Mouse (Mus musculus) megakaryocyte, adult 5-6 weeks (primary cell): Measurements from ENCODE around the gene Lrrc23. TPM values are rescaled to one million over a fixed set of nuclear protein-coding genes. Genes with fewer than 3 reads are reported as not detected.
"Not testable (repeated sequence)": the region's sequence is repeated elsewhere in the genome, so short reads cannot be mapped to it uniquely, and the experiment has no call there.

Source experiments
- ATAC-seq: 2 replicates; pipeline ENCODE4 v1.8.0; 2016; ENCODE audit warnings: mild to moderate bottlenecking, inconsistent platforms; ENCODE audit not compliant: poor library complexity, severe bottlenecking
- total RNA-seq, 2 experiments: library from RNA; stranded (forward) in 1 of 2; stranded (reverse) in 1 of 2; fragments of 153-499, 151-499 nt in 1 of 2; fragments of 221-1000, 200-1000 nt in 1 of 2; gene quantifications; 2 replicates each; pipeline versions ENCODE4 v1.2.3 to v1.2.4; 2015 to 2017

Lrrc23 gene
- total RNA-seq, 2 experiments from 2014 or later, result 0.26 TPM; not detected in 1

DNA sequence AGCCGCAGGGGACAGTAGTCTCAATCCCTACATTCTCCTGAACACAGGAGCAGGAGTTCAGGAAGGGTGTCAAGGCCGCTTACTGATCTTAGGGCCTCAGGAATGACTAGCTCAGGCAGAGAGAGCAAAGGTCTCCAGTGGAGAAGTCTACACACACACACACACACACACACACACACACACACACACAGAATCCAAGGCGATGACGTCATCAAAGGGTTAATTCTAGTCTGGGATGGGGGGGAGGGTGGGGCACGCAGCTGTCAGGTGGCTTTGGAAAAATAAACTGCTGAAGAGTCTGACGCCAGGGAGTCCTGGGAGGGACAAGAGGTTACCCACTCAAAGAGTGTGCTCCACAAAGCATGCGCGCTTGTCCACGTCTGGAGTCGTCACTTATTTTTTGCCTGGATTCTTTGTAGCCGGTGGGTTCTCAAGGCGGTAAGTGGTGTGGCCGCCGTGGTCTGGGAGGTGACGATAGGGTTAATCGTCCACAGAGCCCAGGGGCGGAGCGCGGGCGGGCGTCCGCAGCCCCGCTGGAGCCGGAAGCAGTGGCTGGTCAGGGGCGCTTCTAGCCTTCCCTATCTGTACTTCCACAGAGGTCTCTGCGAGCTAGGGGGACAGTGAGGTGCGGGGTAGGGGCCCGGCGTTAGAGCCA is 29.0 kb upstream of the Lrrc23 start, which contains the start of gene Spsb2:
Gene Spsb2 (plus strand): TSS at position 304 of the 655 bp plus-strand sequence.
- peak; percentile 60 for ATAC-seq

DNA sequence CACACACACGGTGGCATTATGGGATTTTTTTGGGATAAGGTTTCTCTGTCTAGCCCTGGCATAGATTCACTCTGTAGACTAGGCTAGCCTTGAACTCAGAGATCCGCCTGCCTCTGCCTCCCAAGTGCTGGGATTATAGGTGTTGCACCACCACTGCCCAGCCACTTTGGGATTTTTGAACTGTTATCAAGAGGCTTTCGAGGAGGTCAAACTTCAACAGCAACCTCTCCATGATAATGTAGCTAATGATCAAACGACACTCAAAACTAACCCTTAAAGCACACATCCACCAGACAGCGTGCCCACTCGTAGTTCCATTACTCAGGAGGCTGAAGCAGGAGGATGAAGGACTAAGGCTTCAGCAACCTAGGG is 28.4 kb upstream of the Lrrc23 start:
- no peak for ATAC-seq

DNA sequence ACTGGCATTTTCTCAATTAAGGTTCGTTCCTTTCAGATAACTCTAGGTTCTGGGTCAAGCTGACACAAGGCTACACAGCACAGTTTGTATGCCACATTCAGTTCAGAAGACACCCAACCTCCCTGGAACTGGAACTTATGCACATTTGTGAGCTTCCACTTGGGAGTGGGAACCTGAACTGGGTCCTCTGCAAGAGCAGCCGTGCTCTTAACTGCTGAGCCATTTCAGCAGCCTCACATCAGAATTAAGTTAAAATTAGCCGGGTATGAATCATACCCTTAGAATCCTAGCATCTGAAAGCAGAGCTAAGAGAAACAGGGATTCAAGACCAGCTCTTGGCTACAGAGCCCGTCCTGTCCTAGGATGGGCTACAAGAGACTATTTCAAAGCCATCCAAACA is 27.8 kb upstream of the Lrrc23 start:
- ATAC-seq, result no peak

DNA sequence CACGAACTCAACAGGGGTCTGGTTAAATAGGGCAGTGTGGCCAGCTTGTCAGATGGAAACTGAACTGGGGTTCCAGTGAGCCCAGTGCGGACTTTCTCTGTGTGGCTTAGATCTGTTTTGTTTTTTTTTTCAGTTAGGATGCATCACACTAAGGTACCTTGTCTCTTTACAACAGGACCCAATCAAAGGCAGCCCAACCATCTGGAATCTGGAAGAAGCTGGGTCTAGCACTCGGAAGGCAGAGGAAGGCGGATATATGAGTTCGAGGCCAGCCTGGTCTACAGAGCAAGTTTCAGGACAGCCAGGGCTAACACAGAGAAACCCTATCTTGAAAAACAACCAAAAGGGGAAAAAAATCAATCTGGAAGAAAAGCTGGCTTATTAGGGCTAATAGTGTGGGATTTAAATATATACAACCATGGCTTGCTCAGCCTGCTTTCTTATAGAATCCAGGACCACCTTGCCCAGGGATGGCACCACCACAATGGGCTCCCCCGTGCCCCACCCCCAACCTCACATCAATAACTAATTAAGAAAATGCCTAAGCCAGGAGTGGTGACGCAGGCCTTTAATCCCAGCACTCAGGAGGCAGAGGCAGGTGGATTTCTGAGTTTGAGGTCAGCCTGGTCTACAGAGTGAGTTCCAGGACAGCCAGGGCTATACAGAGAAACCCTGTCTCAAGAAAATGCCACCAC is 27.1 kb upstream of the Lrrc23 start:
- no peak for ATAC-seq

DNA sequence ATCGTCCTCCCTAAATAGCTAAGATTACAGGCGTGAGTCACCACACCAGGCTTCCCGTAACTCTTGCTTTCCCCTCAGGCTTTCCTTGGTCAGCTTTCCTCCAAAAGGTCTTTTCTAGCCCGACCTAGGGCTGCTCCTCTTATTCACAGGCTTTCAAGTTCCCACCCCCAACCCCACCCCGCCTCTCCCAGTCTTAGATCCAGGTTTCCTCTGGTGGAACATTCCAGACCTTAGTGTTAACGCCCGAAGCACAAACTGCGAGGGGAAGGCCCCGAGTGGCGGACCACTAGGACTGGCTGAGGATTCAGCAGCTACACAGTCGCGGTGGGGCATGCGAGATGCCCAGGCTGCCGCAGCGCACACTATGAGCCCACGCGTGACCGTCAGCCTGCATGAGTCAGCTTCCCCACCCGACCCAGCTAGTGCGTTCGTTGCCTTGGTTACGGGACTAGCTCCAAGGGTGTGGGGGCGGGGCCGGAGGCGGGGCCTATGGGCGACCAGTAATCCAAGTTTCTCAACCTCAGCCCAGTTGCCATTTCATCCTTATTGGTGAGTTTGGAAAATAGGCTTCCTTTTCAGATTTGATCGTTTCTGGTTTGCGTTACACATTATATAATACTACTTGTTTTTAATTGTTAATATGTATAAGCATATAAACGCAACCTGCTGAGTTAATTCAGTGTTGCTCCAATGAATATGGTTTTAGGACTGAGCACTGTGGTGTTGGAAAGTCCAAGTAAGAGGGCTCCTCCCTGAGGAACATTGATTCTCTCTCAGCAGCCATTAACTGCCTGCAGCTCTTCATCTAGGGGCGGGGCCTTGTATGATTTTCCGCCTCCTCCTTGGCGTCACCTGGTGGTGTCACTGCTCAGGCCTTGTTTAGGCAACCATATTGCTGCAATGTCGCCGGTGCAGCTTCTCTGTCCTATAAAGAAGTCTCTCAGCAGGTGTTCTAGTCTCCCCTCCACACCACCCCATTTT is 26.1 kb upstream of the Lrrc23 start:
- ATAC-seq, result peak; percentile 79

DNA sequence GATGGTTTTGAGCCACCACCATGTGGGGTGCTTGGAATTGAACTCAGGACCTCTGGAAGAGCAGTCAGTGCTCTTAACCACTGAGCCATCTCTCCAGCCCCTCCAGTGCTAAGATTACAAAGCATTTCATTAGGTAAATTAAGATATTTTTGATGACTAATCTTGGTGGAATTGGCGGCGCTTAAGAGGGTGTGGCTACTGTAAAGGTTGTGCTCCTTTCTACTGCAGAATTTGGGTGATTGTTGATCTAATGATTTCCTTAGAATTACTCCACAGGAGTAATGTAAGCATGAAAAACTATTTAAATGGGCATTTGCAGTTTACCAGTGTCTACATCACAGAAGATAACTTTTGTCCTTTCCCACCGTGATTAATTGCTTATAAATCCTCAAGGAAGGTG is 24.8 kb upstream of the Lrrc23 start:
- ATAC-seq, result no peak

DNA sequence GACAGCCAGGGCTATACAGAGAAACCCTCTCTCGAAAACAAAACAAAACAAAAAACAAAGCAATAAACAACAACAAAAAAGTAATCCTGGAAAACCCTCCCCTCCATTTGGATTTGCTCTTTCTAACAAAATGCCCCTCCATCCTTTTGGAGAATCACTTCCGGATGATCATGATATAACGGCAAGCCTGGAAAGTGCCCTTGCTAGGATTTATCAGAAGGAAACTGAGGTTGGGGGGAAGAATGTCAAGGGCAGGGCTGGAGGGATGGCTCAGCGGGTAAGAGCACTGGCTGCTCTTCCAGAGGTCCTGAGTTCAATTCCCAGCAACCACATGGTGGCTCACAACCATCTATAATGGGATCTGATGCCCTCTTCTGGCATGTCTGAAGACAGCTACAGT is 24.2 kb upstream of the Lrrc23 start:
- ATAC-seq, result not testable (repeated sequence)

DNA sequence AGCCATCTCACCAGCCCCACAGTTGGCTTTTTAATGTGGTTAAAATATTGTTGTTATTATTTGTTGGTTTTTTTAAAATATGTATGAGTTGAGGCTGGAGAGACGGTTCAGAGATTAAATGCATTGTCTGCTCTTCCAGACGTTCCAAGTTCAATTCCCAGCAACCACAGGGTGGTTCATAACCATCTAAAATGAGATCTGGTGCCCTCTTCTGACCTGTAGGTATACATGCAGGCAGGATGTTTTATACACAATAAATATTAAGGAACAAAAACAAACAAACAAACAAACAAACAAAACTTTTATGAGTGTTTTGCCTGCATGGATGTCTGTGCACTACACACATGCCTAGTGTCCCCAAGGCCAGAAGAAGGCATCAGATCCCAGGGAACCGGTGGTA is 23.5 kb upstream of the Lrrc23 start:
- ATAC-seq, result no peak

DNA sequence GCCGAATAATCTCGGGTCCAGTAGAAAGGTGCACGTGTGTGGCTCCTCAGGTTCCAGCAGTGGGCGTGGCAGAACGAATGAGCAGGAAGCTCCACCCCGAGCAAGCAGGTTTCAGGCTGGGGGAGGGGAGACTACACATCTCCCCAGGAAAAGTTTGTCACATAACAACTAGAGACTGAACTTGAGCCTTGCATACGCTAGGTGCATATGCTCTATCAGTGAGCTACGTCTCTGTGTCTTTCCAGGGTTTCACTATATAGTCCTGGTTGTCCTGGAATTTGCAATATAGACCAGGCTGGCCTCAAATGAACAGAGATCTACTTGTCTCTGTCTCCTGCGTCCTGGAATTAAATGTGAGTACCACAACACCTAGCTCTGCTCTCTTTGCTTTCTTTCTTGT is 22.9 kb upstream of the Lrrc23 start:
- not testable (repeated sequence) for ATAC-seq

DNA sequence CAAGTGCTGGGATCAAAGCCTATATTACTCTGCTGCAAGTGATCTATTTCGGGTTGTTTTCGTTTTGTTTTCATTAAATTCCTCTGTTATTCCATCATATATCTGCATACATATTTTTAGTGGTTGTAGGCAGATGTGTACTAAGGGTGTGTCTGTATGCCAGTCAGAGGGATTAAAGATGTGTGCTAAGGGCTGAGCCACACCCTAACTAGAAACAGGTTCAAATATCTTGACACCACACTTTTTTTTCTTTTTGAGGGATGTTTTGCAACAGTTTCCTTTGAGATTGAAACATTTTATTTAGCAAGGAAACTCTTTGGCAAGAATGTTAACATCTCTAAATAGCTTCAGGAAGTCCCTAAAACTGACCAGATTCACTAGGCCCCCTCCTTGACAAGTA is 16.7 kb upstream of the Lrrc23 start:
- ATAC-seq, result 0 out of 2 replicates have a peak, but pooled peaks have one; percentile 21

DNA sequence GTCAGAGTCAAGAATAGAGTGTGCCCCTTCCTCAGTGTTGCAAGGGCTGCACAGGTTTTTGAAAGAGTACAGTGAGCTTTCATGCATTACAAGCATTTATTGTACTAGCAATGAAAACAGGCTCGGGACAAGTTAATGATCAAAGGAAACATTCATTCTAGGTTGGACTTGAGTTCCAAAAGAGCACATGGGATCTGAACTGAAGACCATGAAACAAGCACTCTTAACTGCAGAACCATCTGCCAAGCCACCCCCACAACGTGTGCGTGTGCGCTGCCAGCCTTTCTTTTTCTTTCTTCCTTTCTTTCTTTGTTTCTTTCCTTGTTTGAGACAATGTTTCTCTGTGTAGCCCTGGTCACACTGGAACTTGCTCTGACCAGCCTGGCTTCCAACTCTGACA is 16.3 kb upstream of the Lrrc23 start:
- ATAC-seq, result no peak

DNA sequence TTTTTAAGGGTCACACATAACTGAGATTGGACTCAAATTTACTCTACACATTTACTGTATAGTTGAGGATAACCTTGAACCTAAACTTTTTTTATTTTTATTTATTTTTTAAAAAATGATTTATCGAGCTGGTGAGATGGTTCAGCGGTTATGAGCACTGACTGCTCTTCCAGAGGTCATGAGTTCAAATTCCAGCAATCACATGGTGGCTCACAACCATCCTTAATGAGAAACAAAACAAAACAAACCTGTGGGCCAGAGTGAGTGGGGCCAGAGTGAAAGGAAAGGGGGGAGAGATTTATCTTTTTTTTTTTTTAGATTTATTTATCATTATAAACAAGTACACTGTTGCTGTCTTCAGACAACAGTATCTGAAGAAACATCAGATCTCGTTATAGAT is 12.4 kb upstream of the Lrrc23 start:
- ATAC-seq, result no peak

DNA sequence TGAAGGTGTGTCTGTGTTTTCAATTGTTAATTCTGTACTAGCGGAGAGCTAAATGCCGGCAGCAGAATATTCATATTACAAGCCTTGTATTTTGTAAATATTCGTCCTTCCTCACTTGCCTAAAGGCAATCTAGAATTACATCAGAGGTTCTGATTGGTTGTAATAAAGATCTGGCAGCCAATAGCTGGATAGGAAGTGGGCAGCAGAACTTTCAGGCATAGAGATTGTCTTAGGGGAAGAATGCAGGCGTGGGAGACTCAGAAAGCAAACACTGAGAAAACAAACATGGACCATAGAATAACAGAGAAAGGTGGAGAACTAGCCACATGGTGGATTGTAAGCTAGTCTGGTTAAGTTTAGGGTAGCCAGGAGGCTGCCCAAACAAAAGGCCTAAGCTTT is 10.6 kb upstream of the Lrrc23 start:
- ATAC-seq, result no peak

DNA sequence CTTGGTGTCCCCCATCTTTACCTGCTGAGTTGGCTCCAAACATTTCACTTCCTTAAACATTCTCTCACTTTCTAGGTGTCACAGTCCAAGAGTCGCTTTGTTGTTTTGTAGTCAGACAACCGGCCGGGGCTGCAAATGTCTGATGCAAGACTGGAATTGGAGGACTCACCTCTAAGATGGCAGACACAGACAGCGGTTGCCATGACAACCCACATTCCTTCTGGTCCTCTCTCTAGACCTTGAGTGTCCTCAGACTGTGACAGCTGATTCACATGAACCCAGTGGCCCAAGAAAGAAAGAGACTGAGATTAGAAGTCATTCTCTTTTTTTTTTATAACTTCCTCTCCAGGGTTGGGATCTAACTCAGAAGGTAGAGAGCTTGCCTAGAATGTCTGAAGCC is 10.0 kb upstream of the Lrrc23 start:
- ATAC-seq, result no peak

DNA sequence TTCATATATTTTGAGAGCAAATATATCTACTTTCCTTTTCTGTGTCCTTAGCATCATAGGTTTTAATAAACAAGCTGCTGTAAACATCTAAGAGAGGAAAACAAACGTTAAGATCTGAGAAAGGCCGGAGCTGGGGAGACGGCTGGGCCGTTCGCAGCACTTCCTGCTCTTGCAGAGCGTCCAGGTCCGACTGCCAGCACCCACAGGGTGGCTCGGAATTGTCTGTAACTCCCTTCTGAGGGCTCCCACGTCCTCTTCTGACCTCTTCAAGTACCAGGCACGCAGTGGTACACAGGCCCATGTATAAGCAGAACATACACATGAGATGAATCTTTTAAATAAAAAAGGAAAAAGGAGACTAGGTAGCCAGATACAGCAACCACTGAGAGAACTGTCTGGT is 8.2 kb upstream of the Lrrc23 start:
- no peak for ATAC-seq

DNA sequence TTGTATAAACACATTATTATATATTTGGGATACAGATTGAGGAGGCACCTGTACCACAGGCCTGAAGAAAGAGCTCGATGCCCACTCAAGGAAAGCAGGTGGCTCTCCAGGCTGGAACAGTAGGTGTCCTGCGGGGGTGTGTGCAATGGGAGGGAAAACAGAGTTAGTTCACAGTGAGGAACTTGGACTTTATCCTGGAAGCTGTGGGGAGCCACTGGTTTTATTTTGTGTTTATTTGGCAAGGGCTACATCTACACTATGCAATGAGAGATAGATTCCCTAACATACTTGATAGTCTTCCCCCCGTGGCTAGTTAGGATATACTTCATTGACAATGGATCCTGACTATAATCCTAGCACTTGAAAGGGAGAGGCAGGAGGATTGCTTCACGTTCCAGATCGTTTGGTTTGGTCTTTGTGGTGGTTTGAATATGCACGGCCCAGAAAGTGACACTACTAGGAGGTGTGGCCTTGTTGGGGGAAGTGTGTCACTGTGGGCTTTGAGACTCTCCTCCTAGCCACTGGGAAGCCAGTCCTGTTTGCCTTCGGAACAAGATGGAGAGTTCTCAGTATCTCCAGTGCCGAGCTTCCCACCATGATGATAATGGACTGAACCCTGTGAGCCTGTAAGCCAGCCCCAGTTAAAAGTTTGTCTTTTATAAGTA is 7.4 kb upstream of the Lrrc23 start:
- peak; percentile 72 for ATAC-seq

DNA sequence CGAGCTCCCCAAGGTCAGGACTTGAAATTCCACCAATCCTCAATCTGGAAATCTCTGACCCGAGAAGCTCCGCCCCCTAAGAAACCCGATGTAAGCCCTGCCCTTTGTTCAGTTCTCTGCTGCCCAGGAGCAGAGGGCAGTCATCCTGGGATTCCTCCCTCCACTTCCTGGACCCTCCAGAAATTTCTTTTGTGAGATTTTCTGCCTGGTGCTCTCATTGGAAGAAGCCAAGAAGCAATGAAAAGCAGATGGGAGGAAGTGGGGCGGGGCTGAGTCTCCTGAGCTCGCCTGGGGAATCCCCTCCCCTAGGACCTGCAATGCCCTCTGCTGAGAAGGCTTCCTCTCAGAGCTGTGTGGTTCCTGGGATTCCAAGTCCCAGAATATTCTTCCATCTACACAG is 2.9 kb upstream of the Lrrc23 start:
- peak; percentile 47; the same call in 1 of the 2 replicates for ATAC-seq

DNA sequence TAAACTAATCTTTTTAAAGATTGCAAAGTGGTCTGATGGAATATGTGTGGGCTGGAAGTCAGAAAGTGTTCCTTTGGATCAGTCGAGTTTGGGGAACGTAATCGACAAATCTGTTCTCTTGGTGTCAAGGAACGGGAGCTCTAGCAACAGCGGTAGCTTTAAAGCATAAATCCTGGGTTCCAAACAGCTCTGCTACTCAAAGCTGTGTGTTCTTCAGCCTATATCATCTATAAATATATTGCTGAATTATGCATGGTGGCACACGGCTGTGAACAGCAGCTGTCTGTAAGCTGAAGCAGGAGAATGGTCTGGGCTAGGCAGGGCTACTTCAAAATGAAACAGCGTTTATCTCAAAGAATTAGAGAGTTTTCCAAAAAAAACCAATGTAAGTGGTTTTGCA is 1.4 kb upstream of the Lrrc23 start:
- ATAC-seq, result no peak

DNA sequence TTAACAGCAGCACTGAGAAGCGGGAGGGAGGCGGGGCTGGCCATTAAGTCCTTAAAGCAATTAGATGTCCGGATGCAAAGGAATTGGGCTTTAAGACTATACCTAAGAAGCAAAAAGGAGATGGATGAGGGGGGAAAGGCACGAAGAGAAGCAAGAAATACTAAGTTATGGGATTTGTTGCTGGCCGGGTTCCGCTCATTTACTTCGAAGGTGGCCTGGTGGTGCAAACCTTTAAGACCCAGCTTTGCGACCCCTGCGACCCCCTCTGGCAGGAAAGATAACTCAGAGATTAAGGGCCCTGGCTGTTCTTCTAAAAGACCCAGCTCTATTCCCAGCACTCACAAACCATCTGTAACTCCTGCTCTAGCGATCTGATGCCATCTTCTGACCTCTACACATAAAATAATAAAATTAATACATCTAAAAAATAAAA is 473 bp upstream of the Lrrc23 start:
- peak; percentile 26; the same call in 1 of the 2 replicates for ATAC-seq

DNA sequence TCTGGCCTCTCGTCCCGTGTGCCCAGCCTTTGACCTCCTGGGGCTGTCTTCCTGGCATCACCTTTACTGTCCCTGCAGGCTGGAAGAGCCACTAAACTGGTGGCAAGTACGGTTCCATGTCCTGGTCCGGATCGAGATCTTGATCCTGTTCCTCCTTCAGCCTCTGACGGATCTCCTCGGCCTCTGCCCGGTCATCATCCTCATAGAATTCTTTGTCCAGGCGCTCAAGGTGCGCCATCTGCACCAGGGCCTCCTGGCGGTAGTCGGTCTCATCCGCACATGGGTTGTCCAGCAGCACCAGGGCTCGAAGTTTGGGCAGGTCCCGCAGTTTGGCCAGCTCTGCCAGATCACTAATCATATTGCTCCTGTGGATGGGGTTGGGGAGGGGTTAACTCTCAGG is 9.0 kb downstream of the Lrrc23 start:
- ATAC-seq, result no peak

DNA sequence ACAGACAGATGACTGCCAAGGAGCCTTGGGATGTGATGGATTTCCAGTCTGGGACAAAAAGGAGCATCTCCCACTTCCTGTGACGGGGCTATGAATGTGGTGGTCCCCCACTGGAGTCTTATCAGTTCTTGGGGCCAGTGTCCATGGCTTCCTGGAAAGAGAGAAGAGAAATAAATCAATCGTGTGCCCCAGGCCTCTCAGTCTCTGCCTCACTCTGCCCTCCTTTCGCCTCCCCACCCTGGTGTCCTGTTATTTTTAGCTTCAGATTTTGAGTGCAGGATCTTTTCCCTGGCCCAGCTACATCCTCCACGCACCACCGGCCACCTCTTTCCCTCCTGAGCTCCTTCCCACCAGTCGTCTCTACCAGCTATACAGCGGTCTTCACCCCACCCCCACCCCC is 9.5 kb downstream of the Lrrc23 start:
- ATAC-seq, result no peak
